Mouse (Mus musculus) forebrain, embryonic 14.5 days (tissue): ENCODE data around the gene Fgf15. TPM values are rescaled to one million over a fixed set of nuclear protein-coding genes. Genes with fewer than 3 reads are reported as not detected.

Experiments used
- ATAC-seq: fragments of 200-750 bp; cut with Nextera tagmentation; 2 replicates; pipeline ENCODE4 v1.8.0; 2017; ENCODE audit warnings: mild to moderate bottlenecking, moderate library complexity
- DNase-seq: peaks from one replicate; pipeline ENCODE4 v3.0.0-alpha.2; 2015; ENCODE audit warnings: low spot score
- H3K27ac ChIP-seq: fragments of 300-500 bp; sonication (generic); 2 replicates; pipeline ENCODE4 v1.5.1; 2014; ENCODE audit warnings: low read depth, mild to moderate bottlenecking, control low read depth, low read length, moderate library complexity
- H3K27me3 ChIP-seq: fragments of 300-500 bp; sonication (generic); replicated peaks from 2 replicates; pipeline ENCODE4 v1.6.1; 2014; ENCODE audit warnings: low read length, control low read depth, mixed read lengths; ENCODE audit not compliant: control insufficient read depth, insufficient read depth
- H3K36me3 ChIP-seq: fragments of 300-500 bp; sonication (generic); 2 replicates; pipeline ENCODE4 v1.6.1; 2014; ENCODE audit warnings: low read length, control low read depth; ENCODE audit not compliant: control insufficient read depth, insufficient read depth
- H3K4me1 ChIP-seq: fragments of 300-500 bp; sonication (generic); 2 replicates; pipeline ENCODE4 v1.6.1; 2014; ENCODE audit warnings: antibody characterized with exemption, low read length, control low read depth; ENCODE audit not compliant: control insufficient read depth, insufficient read depth
- H3K4me2 ChIP-seq: fragments of 300-500 bp; sonication (generic); 2 replicates; pipeline ENCODE4 v1.6.1; 2014; ENCODE audit warnings: mild to moderate bottlenecking, control low read depth, low read length
- H3K4me3 ChIP-seq: fragments of 300-500 bp; sonication (generic); 2 replicates; pipeline ENCODE4 v1.5.1; 2014; ENCODE audit warnings: low read depth, low read length, control low read depth
- H3K9ac ChIP-seq: fragments of 300-500 bp; sonication (generic); 2 replicates; pipeline ENCODE4 v1.6.1; 2014; ENCODE audit warnings: mild to moderate bottlenecking, low read length, control low read depth, moderate library complexity
- H3K9me3 ChIP-seq: fragments of 300-500 bp; sonication (generic); replicated peaks from 2 replicates; pipeline ENCODE4 v1.6.1; 2016; ENCODE audit warnings: low read length, control low read depth, mixed read lengths; ENCODE audit not compliant: control insufficient read depth
- WGBS: fragments of 180-500 bp; shearing (Covaris S2); extraction: QIAGEN DNeasy Blood & Tissue Kit; methylation state at CpG from one replicate; pipeline ENCODE4 v1.1.7; 2014; 5-methylcytosine and 5-hydroxymethylcytosine counted together
- polyA plus RNA-seq: library from polyadenylated mRNA; unstranded; fragments of >200 nt; fragmentation: Nextera tagmentation; extraction: Ambion mirVana; gene quantifications from 2 replicates; pipeline ENCODE4 v1.2.1, GENCODE M21; 2014

Gene Fgf15
- polyA plus RNA-seq, 1 experiment from 2014 or later: 36.3 TPM

DNA sequence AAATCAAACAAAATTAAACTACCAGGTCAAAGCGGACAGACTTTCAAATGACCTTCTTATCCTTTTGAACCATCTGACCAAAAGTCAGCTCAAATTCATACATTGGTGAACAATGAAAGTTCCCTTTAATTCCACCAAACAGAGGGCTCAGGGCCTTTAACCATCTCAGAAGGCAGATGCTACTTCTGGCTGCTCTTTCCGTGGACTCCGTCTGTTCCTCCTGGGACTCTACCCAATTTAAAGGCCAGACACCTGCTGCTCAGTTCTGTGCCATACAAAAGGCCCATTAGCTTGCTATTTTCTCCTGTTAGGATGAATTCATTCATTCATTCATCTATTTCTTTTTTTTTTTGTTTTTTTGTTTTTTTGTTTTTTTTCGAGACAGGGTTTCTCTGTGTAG is 16.6 kb downstream of the Fgf15 start:
- Histone ChIP-seq H3K4me2 (no peak overlapping the region), H3K27ac (no peak overlapping the region), H3K9me3 (no peaks in the 10 kb centered on the region), H3K9ac (no peak overlapping the region), H3K4me1 (peaks cover 8% of the 10 kb centered on the region), H3K36me3 (peaks cover 9% of the 10 kb centered on the region), H3K4me3 (no peak overlapping the region), H3K27me3 (no peaks in the 10 kb centered on the region)
- ATAC-seq: no peak
- WGBS: 58% methylated on average over 4 of the region's 4 CpGs
- DNase-seq: peak; percentile 37

GRCm38 (mm10) chr7:144914296-144914947 is 18.1 kb downstream of the Fgf15 start:
- peaks cover 8% of the 10 kb centered on the region for H3K4me1 ChIP-seq
- no peaks in the 10 kb centered on the region for H3K9me3 ChIP-seq
- DNase-seq (peak; percentile 36), ATAC-seq (peak; percentile 94)
- peak overlapping the region; percentile 89 for H3K4me3 ChIP-seq
- H3K27ac ChIP-seq: peak overlapping the region; percentile 90; the same call in 1 of the 2 replicates
- 8% methylated on average over 17 of the region's 17 CpGs for WGBS
- H3K9ac ChIP-seq: peak overlapping the region; percentile 86
- H3K36me3 ChIP-seq: peaks cover 22% of the 10 kb centered on the region
- H3K4me2 ChIP-seq: peak overlapping the region; percentile 90
- H3K27me3 ChIP-seq: no peaks in the 10 kb centered on the region

- Histone ChIP-seq H3K36me3 (peaks cover 29% of the 10 kb centered on the region), H3K27ac (peak within 1 kb of the TSS; percentile 90), H3K4me1 (peaks cover 8% of the 10 kb centered on the region), H3K27me3 (no peaks in the 10 kb centered on the region), H3K4me3 (peak within 1 kb of the TSS; percentile 89), H3K9me3 (no peaks in the 10 kb centered on the region), H3K9ac (peak within 1 kb of the TSS; percentile 86), H3K4me2 (peak within 1 kb of the TSS; percentile 90)
- peak; percentile 97 for DNase-seq
- peak; percentile 97 for ATAC-seq
- under 1% methylated on average over 55 of the region's 55 CpGs for WGBS
Observed at GRCm38 (mm10) chr7:144914948-144915750, 18.8 kb downstream of the Fgf15 start, which contains the start of gene LTO1. TSS of gene LTO1 (plus strand) at chr7:144915100.

- Histone ChIP-seq H3K9ac (no peak overlapping the region), H3K27ac (no peak overlapping the region), H3K9me3 (no peaks in the 10 kb centered on the region), H3K4me3 (no peak overlapping the region), H3K27me3 (no peaks in the 10 kb centered on the region), H3K36me3 (peaks cover 46% of the 10 kb centered on the region), H3K4me2 (no peak overlapping the region), H3K4me1 (peaks cover 8% of the 10 kb centered on the region)
- ATAC-seq (no peak), DNase-seq (no peak)
- WGBS: 71% methylated on average over 1 of the region's 1 CpGs
Observed at GRCm38 (mm10) chr7:144918823-144919222, 22.5 kb downstream of the Fgf15 start.

- no peak overlapping the region for H3K9ac ChIP-seq
- H3K4me3 ChIP-seq: no peak overlapping the region
- no peak overlapping the region for H3K4me2 ChIP-seq
- H3K4me1 ChIP-seq: no peaks in the 10 kb centered on the region
- H3K36me3 ChIP-seq: peaks cover 16% of the 10 kb centered on the region
- 86% methylated on average over 2 of the region's 2 CpGs for WGBS
- H3K9me3 ChIP-seq: no peaks in the 10 kb centered on the region
- DNase-seq (no peak), ATAC-seq (no peak)
- H3K27me3 ChIP-seq: no peaks in the 10 kb centered on the region
- no peak overlapping the region for H3K27ac ChIP-seq
Observed at GRCm38 (mm10) chr7:144927591-144927990, 31.3 kb downstream of the Fgf15 start.

GRCm38 (mm10) chr7:144928009-144928888 is 31.9 kb downstream of the Fgf15 start:
- peaks cover 21% of the 10 kb centered on the region for H3K36me3 ChIP-seq
- DNase-seq: no peak

DNA sequence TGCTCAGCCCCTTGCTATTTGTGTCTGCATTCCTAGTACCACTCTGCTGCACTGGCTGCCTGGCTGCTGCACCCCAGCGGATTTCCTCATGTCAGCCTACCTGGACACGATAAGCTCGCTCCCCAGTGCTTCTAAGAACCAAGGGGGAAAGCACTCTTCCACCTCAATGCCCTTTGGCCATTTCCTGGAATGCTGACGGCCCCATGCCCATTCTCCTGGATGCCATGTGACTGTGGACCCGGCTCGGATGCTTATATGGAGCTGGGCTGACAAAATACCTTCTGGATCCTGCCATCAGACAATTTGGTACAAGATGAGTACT is 32.5 kb downstream of the Fgf15 start:
- no peak overlapping the region for H3K4me3 ChIP-seq
- DNase-seq (no peak), ATAC-seq (no peak)
- no peaks in the 10 kb centered on the region for H3K4me1 ChIP-seq
- no peak overlapping the region for H3K4me2 ChIP-seq
- H3K9ac ChIP-seq: no peak overlapping the region
- H3K27ac ChIP-seq: no peak overlapping the region
- no peaks in the 10 kb centered on the region for H3K27me3 ChIP-seq
- no peaks in the 10 kb centered on the region for H3K9me3 ChIP-seq
- H3K36me3 ChIP-seq: peaks cover 27% of the 10 kb centered on the region
- WGBS: 82% methylated on average over 6 of the region's 6 CpGs

More at GRCm38 (mm10) chr7:144928009-144928888, 31.9 kb downstream of the Fgf15 start:
- Histone ChIP-seq H3K27ac (no peak overlapping the region), H3K27me3 (no peaks in the 10 kb centered on the region), H3K4me1 (no peaks in the 10 kb centered on the region), H3K9ac (no peak overlapping the region), H3K4me3 (no peak overlapping the region), H3K9me3 (no peaks in the 10 kb centered on the region), H3K4me2 (no peak overlapping the region)
- WGBS: 74% methylated on average over 4 of the region's 4 CpGs
- ATAC-seq: no peak

GRCm38 (mm10) chr7:144929506-144929905 is 33.2 kb downstream of the Fgf15 start:
- 75% methylated on average over 8 of the region's 8 CpGs for WGBS
- H3K36me3 ChIP-seq: peaks cover 30% of the 10 kb centered on the region

More at GRCm38 (mm10) chr7:144929506-144929905, 33.2 kb downstream of the Fgf15 start:
- no peaks in the 10 kb centered on the region for H3K9me3 ChIP-seq
- no peak overlapping the region for H3K4me2 ChIP-seq
- H3K4me3 ChIP-seq: no peak overlapping the region
- no peak overlapping the region for H3K9ac ChIP-seq
- ATAC-seq: no peak
- H3K27me3 ChIP-seq: no peaks in the 10 kb centered on the region
- DNase-seq: no peak
- no peaks in the 10 kb centered on the region for H3K4me1 ChIP-seq
- H3K27ac ChIP-seq: no peak overlapping the region
